Mouse (Mus musculus): ENCODE results near the gene Mast2. TPM values are rescaled to one million over a fixed set of nuclear protein-coding genes. Genes with fewer than 3 reads are reported as not detected.

Mast2 gene
- 9.2 and 17.7 TPM in 2 replicates for total RNA-seq (2017)

GRCm38 (mm10) chr4:116464126-116464981 lies at the start of gene Mast2:
Gene Mast2 (minus strand): TSS chr4:116464183.
- ATAC-seq (replicated peaks; ENCODE audit: low read depth, poor library complexity, severe bottlenecking), result peak; percentile 73

GRCm38 (mm10) chr4:116507425-116508218 lies 43.6 kb upstream of the Mast2 start, which contains the start of gene Ipp:
Gene Ipp (plus strand): TSS chr4:116507549.
- peak; percentile 95 for ATAC-seq (replicated peaks; ENCODE audit: low read depth, poor library complexity, severe bottlenecking)

DNA sequence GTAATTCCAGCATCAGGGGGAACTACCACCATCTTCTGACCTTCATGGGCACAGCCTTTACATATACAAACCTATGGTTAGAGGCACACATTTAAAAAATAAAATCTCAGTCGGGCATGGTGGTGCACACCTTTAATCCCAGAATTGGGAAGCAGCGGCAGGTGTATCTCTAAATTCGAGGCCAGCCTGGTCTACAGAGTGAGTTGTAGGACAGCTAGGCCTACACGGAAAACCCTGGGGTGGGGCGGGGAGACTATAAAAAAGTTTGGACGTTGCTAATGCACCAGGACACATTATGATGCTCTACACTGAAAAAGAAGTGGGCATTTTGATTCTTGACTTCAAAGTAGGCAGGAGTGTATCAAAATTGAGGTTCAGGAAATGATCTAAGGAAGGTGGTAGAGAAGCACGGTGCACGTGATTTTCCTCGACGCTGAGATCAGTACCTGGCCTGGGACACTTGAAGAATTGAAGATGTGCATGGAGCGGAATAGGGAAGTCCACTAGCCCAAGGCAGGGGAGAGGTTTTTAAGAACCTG lies 43.0 kb upstream of the Mast2 start:
- ATAC-seq (replicated peaks; ENCODE audit: low read depth, poor library complexity, severe bottlenecking), result no peak

GRCm38 (mm10) chr4:116499978-116500377 lies 36.0 kb upstream of the Mast2 start:
- no peak for ATAC-seq (replicated peaks; ENCODE audit: low read depth, poor library complexity, severe bottlenecking)

DNA sequence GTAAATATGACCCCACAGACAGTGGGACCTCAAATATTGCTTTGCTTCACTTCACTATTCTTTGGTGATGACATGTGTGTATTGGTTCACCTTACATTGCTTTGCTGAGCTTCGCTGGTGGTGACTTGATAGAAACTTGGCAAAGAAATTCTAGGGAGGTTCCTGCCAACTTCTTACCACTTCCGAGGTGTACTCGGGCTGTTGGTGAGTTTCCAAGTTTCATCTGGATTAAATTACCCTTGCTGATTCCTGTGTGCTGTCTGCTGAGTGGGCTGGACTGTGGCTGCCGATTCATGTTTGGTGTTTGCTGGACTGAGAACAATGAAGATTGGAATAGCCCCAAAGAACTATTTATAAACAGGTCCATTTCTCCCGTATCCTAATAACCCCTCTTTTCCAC lies 29.7 kb upstream of the Mast2 start:
- no peak for ATAC-seq (replicated peaks; ENCODE audit: low read depth, poor library complexity, severe bottlenecking)

- ATAC-seq (replicated peaks; ENCODE audit: low read depth, poor library complexity, severe bottlenecking), result no peak
These were observed 28.5 kb upstream of the Mast2 start for GRCm38 (mm10) chr4:116492460-116492859.

DNA sequence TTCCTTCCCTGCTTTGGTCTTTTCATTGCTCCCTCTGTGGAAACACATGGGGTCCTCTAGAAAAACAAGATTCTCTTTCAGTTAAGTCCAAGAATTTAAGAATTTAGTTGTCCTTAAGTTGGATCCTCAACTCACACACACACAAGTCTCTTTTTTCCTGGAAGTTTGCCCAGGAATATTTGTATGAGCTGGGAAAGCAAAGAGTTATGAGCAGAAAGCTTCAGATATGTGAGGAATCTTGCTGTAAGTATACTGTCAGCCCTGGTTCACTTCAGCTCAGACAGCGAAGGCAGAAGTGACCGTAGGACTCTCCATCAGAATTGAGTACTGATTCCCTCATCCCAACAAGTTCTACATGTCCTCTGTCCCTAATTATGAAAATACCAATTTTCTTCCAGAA lies 27.9 kb upstream of the Mast2 start:
- ATAC-seq (replicated peaks; ENCODE audit: low read depth, poor library complexity, severe bottlenecking), result no peak

GRCm38 (mm10) chr4:116491119-116491536 lies 27.1 kb upstream of the Mast2 start:
- peak; percentile 90 for ATAC-seq (replicated peaks; ENCODE audit: low read depth, poor library complexity, severe bottlenecking)

GRCm38 (mm10) chr4:116483476-116483875 lies 19.5 kb upstream of the Mast2 start:
- peak; percentile 45; the same call in 1 of the 2 replicates for ATAC-seq (replicated peaks; ENCODE audit: low read depth, poor library complexity, severe bottlenecking)

GRCm38 (mm10) chr4:116481322-116481721 lies 17.3 kb upstream of the Mast2 start:
- no peak for ATAC-seq (replicated peaks; ENCODE audit: low read depth, poor library complexity, severe bottlenecking)

DNA sequence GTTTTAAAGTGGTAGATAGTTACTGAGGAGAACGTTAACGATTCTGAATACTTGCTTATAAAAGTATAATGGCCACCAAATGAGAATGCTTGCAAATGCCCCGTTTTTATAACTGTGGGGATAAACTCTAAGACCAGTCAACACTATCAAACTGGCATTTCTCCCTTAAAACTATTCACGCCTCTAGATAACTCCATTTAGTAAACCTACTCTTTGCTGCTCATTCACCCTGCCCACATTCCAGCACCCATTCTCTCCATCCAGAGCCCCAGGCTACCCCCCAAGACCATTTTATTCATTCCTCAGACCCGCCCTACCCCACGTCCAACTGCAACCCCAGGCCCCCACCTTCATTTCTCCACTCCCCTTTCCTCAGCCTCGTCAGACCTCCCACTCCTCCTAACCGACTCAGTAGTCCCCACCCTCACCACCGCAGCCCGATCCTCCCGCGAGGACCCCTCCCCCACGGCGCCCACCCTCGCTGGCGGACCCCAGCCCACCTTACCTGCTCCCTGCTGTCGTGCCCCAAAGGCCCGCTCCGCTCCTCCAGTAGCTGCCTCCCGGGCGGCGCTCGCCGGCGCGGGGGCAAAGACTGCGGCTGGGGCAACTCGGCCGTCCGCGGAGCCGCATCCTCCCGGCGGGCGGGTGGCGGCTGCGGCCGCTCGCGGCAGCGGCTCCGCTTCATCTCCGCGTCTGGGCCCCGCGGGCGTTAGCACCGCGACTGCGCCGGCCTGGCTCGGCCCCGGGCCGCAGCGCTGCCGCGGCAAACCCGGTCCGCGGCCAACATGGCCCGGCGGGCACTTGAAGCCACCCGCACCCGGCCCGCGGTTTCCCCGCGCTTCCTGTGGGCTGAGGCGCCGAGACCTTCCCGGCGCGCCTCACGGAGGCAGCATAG lies 505 bp downstream of the Mast2 start:
- peak; percentile 19 for ATAC-seq (replicated peaks; ENCODE audit: low read depth, poor library complexity, severe bottlenecking)

DNA sequence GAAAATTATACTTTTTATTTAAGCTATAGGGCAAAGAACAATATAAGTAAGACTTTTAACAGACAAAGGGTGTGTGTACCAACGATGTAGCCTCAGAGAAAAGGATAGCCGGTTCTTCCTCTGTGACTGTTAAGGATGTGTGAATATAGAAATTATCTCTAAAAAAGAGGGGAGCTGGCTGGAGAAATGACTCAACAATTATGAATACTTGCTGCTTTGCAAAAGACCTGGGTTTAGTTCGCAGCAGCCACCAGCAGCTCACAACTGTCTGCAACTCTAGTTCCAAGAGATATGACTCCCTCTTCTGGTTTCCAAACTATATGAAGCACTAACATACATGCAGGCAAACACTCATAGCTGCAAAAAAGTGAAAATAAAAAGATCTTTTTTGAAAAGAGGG lies 2.0 kb downstream of the Mast2 start:
- ATAC-seq (replicated peaks; ENCODE audit: low read depth, poor library complexity, severe bottlenecking), result no peak

DNA sequence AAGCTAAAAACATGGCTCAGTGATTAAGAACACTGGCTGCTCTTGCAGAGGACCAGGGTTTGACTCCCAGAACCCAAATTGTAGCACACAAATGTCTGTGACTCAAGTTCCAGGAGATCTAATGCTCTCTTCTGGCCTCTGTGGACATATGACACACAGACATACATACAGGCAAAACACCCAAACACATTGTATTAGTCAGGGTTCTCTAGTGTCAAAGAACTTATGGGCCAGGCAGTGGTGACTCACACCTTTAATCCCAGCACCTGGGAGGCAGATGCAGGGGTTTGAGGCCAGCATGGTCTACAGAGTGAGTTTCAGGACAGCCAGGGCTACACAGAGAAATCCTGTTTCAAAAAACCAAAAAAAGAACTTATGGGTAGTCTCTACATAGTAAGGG lies 12.4 kb downstream of the Mast2 start:
- no peak for ATAC-seq (replicated peaks; ENCODE audit: low read depth, poor library complexity, severe bottlenecking)

GRCm38 (mm10) chr4:116449951-116450350 lies 14.0 kb downstream of the Mast2 start:
- no peak for ATAC-seq (replicated peaks; ENCODE audit: low read depth, poor library complexity, severe bottlenecking)

DNA sequence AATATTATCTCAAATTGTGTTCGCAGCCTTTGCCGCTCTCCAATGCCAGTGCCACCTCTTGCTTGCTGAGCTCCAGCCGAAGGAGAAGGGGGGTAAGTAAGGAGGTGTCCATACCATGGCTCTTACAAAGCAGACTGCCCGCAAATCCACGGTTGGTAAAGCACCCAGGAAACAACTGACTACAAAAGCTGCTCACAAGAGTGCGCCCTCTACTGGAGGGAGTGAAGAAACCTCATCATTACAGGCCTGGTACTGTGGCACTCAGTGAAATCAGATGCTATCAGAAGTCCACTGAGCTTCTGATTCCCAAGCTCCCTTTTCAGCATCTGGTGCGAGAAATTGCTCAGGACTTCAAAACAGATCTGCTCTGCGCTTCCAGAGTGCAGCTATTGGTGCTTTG lies 15.3 kb downstream of the Mast2 start:
- ATAC-seq (replicated peaks; ENCODE audit: low read depth, poor library complexity, severe bottlenecking), result peak; percentile 68; the same call in 1 of the 2 replicates

GRCm38 (mm10) chr4:116439383-116439782 lies 24.6 kb downstream of the Mast2 start:
- ATAC-seq (replicated peaks; ENCODE audit: low read depth, poor library complexity, severe bottlenecking), result no peak

DNA sequence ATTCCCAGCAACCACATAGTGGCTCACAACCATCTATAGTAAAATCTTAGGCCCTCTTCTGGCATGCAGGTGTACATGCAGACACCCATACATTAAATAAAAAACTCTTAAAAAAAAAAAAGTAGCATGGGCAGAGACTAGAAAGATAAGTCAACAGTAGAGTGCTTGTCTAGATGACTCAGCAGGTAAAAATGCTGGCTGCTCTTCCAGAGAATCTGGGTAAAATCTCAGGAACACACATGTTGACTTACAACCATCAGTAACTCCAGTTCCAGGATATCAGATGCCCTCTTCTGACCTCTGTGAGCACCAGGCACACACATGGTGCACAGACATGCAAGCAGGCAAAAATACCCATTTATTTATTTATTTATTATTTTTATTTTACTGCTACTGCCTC lies 25.4 kb downstream of the Mast2 start:
- ATAC-seq (replicated peaks; ENCODE audit: low read depth, poor library complexity, severe bottlenecking), result no peak

- no peak for ATAC-seq (replicated peaks; ENCODE audit: low read depth, poor library complexity, severe bottlenecking)
These were observed 28.4 kb downstream of the Mast2 start for GRCm38 (mm10) chr4:116435626-116436025.

DNA sequence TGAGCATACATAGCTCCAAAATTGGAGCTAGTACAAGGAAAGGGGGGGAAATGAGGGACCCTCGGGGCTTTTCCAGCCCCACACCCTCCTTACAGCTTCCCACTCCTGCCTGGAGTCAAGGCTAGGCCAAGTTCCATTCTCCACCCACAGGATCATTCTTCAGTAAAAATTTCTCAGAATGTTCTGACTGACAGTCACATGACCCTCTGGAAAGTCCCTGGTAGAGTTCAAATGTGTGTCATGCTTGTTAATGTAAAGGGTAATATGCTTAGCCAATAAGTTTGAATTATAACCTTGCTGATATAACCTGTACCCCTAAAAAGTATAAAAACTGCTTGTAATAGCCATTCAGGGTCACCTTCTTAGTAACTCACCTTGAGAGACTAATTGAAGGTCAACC lies 41.8 kb downstream of the Mast2 start:
- ATAC-seq (replicated peaks; ENCODE audit: low read depth, poor library complexity, severe bottlenecking), result no peak

DNA sequence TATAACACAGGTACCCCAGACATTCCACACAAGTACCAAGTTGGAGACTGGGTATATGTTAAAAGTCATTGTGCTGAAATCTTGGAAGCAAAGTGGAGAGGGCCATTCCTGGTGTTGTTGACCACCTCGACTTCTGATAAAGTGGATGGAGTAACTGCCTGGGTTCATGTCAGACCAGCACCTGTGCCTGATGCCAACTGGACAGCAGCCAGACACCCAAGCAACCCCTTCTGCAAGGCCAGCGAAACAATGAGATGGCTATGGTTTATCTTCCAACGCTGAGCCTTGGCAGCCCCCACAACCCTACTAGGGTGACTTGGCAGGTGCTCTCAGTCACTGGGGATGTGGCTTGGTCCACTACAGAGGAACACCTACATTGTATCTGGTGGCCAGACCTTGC lies 42.8 kb downstream of the Mast2 start:
- ATAC-seq (replicated peaks; ENCODE audit: low read depth, poor library complexity, severe bottlenecking), result no peak
